Mouse (Mus musculus): ENCODE results near the gene Spi1. TPM values are rescaled to one million over a fixed set of nuclear protein-coding genes. Genes with fewer than 3 reads are reported as not detected.

The Spi1 gene
- 4.8 and 6.0 TPM in 2 replicates for polyA plus RNA-seq (2012; rRNA removed)

GRCm38 (mm10) chr2:91081775-91082695 lies at the start of gene Spi1:
Spi1 (plus strand) TSS chr2:91082390.

GRCm38 (mm10) chr2:91035385-91035784 lies 46.8 kb upstream of the Spi1 start, which contains the start of gene Rapsn:
Rapsn (plus strand) TSS chr2:91035620.

GRCm38 (mm10) chr2:91053934-91054382 lies 28.2 kb upstream of the Spi1 start, which contains the start of gene Psmc3:
Psmc3 (plus strand) TSS chr2:91054009.

GRCm38 (mm10) chr2:91070076-91070800 lies 12.0 kb upstream of the Spi1 start, which contains the start of gene Slc39a13:
Slc39a13 (minus strand) TSS chr2:91070417.

GRCm38 (mm10) chr2:91117585-91118275 lies 35.5 kb downstream of the Spi1 start, which contains the start of gene Mybpc3:
Mybpc3 (plus strand) TSS chr2:91118144.

Other genes with a start within 250 kb of the Spi1 start
- 157 and 167 TPM in 2 replicates for gene Mtch2, start 235.2 kb upstream of the Spi1 start, polyA plus RNA-seq (2012; rRNA removed)
- 172 and 186 TPM in 2 replicates for gene C1qtnf4, start 196.5 kb upstream of the Spi1 start, polyA plus RNA-seq (2012; rRNA removed)
- gene Kbtbd4, start 177.7 kb upstream of the Spi1 start, polyA plus RNA-seq (2012; rRNA removed), result 37.4 and 38.9 TPM in 2 replicates
- 162 and 177 TPM in 2 replicates for gene Ndufs3, start 177.6 kb upstream of the Spi1 start, polyA plus RNA-seq (2012; rRNA removed)
- gene Celf1, start 142.0 kb upstream of the Spi1 start, polyA plus RNA-seq (2012; rRNA removed), result 107 and 116 TPM in 2 replicates
- gene Rapsn, start 46.8 kb upstream of the Spi1 start, polyA plus RNA-seq (2012; rRNA removed), result 0.47 and 1.6 TPM in 2 replicates
- 177 and 184 TPM in 2 replicates for gene Psmc3, start 28.4 kb upstream of the Spi1 start, polyA plus RNA-seq (2012; rRNA removed)
- gene Slc39a13, start 12.0 kb upstream of the Spi1 start, polyA plus RNA-seq (2012; rRNA removed), result 47.5 and 52.9 TPM in 2 replicates
- gene Mybpc3, start 35.8 kb downstream of the Spi1 start, polyA plus RNA-seq (2012; rRNA removed), result 0.01 and 0.04 TPM in 2 replicates
- 99.8 and 107 TPM in 2 replicates for gene Madd, start 101.4 kb downstream of the Spi1 start, polyA plus RNA-seq (2012; rRNA removed)
- 3.1 and 3.3 TPM in 2 replicates for gene Nr1h3, start 120.4 kb downstream of the Spi1 start, polyA plus RNA-seq (2012; rRNA removed)
- gene Acp2, start 120.5 kb downstream of the Spi1 start, polyA plus RNA-seq (2012; rRNA removed), result 30.1 and 32.2 TPM in 2 replicates
- gene Ddb2, start 154.6 kb downstream of the Spi1 start, polyA plus RNA-seq (2012; rRNA removed), result 35.6 and 38.8 TPM in 2 replicates
- gene Pacsin3, start 173.6 kb downstream of the Spi1 start, polyA plus RNA-seq (2012; rRNA removed), result 23.5 and 24.5 TPM in 2 replicates
- gene Arfgap2, start 182.6 kb downstream of the Spi1 start, polyA plus RNA-seq (2012; rRNA removed), result 27.1 and 28.2 TPM in 2 replicates

Measured in central nervous system, embryonic 18 days (tissue).